Mouse (Mus musculus) forebrain, embryonic 13.5 days (tissue): ENCODE measurements around the gene Nsun3. TPM values are rescaled to one million over a fixed set of nuclear protein-coding genes. Genes with fewer than 3 reads are reported as not detected.
A peak's percentile ranks its signal among the peaks of the same experiment; 100 is the strongest.
"Not testable (repeated sequence)": the region's sequence is repeated elsewhere in the genome, so short reads cannot be mapped to it uniquely, and the experiment has no call there.

Experiments
- ATAC-seq: fragments of 200-750 bp; cut with Nextera tagmentation; 2 replicates; pipeline ENCODE4 v1.8.0; 2017
- H3K27ac ChIP-seq: fragments of 300-500 bp; sonication (generic); 2 replicates; pipeline ENCODE4 v1.5.1; 2015; ENCODE audit warnings: inconsistent platforms, mild to moderate bottlenecking, moderate library complexity
- H3K27me3 ChIP-seq: fragments of 300-500 bp; sonication (generic); 2 replicates; pipeline ENCODE4 v1.6.1; 2015; ENCODE audit warnings: mild to moderate bottlenecking, inconsistent platforms
- H3K36me3 ChIP-seq: fragments of 300-500 bp; sonication (generic); 2 replicates; pipeline ENCODE4 v1.6.1; 2015; ENCODE audit warnings: mild to moderate bottlenecking, inconsistent platforms; ENCODE audit not compliant: poor library complexity, severe bottlenecking
- H3K4me1 ChIP-seq: fragments of 300-500 bp; sonication (generic); 2 replicates; pipeline ENCODE4 v1.6.1; 2015; ENCODE audit warnings: inconsistent platforms
- H3K4me2 ChIP-seq: fragments of 300-500 bp; sonication (generic); 2 replicates; pipeline ENCODE4 v1.6.1; 2015; ENCODE audit warnings: inconsistent platforms, mild to moderate bottlenecking, moderate library complexity
- H3K4me3 ChIP-seq: fragments of 300-500 bp; sonication (generic); 2 replicates; pipeline ENCODE4 v1.5.1; 2015; ENCODE audit warnings: mild to moderate bottlenecking, inconsistent platforms
- H3K9ac ChIP-seq: fragments of 300-500 bp; sonication (generic); 2 replicates; pipeline ENCODE4 v1.6.1; 2015; ENCODE audit warnings: mild to moderate bottlenecking, inconsistent platforms
- H3K9me3 ChIP-seq: fragments of 300-500 bp; sonication (generic); replicated peaks from 2 replicates; pipeline ENCODE4 v1.6.1; 2016; ENCODE audit warnings: inconsistent platforms
- WGBS: fragments of 180-500 bp; shearing (Covaris S2); methylation state at CpG from one replicate; pipeline ENCODE4 v1.1.7; 2015; 5-methylcytosine and 5-hydroxymethylcytosine counted together
- microRNA-seq: library from miRNA; unstranded; fragments of <30 nt; microRNA quantifications from one replicate; pipeline ENCODE4, GENCODE M21; 2016
- polyA plus RNA-seq: library from polyadenylated mRNA; unstranded; fragments of >200 nt; fragmentation: Nextera tagmentation; extraction: Ambion mirVana; gene quantifications from 2 replicates; pipeline ENCODE4 v1.2.1, GENCODE M21; 2015

Gene Nsun3
- polyA plus RNA-seq, 1 experiment from 2014 or later = 10.4 TPM

- 89% methylated on average over 1 of the region's 1 CpGs for WGBS
- ATAC-seq = no peak
Measured at GRCm38 (mm10) chr16:62734359-62734758, 52.3 kb downstream of the Nsun3 start.

GRCm38 (mm10) chr16:62730291-62730690, 56.3 kb downstream of the Nsun3 start:
- no peaks in the 10 kb centered on the region for H3K4me1 ChIP-seq
- H3K27me3 ChIP-seq = no peaks in the 10 kb centered on the region
- ATAC-seq = no peak
- H3K4me3 ChIP-seq = no peak overlapping the region
- H3K9me3 ChIP-seq = 0 out of 2 replicates have a peak, but pooled peaks cover 3% of the 10 kb centered on the region
- no peak overlapping the region for H3K9ac ChIP-seq
- 0 out of 2 replicates have a peak, but pooled peaks cover 6% of the 10 kb centered on the region for H3K36me3 ChIP-seq
- 80% methylated on average over 4 of the region's 4 CpGs for WGBS
- H3K27ac ChIP-seq = no peak overlapping the region
- no peak overlapping the region for H3K4me2 ChIP-seq

More at GRCm38 (mm10) chr16:62734359-62734758, 52.3 kb downstream of the Nsun3 start:
- no peak overlapping the region for H3K9ac ChIP-seq
- no peaks in the 10 kb centered on the region for H3K27me3 ChIP-seq
- no peak overlapping the region for H3K4me2 ChIP-seq
- H3K4me1 ChIP-seq = no peaks in the 10 kb centered on the region
- no peak overlapping the region for H3K27ac ChIP-seq
- no peaks in the 10 kb centered on the region for H3K9me3 ChIP-seq
- 0 out of 2 replicates have a peak, but pooled peaks cover 6% of the 10 kb centered on the region for H3K36me3 ChIP-seq
- no peak overlapping the region for H3K4me3 ChIP-seq

GRCm38 (mm10) chr16:62729846-62730245, 56.8 kb downstream of the Nsun3 start:
- H3K4me1 ChIP-seq = no peaks in the 10 kb centered on the region
- H3K9ac ChIP-seq = no peak overlapping the region
- no peak overlapping the region for H3K4me3 ChIP-seq
- H3K4me2 ChIP-seq = no peak overlapping the region
- no peak for ATAC-seq
- H3K27ac ChIP-seq = no peak overlapping the region
- H3K27me3 ChIP-seq = no peaks in the 10 kb centered on the region
- WGBS = 81% methylated on average over 3 of the region's 3 CpGs
- H3K9me3 ChIP-seq = 0 out of 2 replicates have a peak, but pooled peaks cover 3% of the 10 kb centered on the region
- H3K36me3 ChIP-seq = 0 out of 2 replicates have a peak, but pooled peaks cover 6% of the 10 kb centered on the region

GRCm38 (mm10) chr16:62718255-62718654, 68.4 kb downstream of the Nsun3 start:
- not testable (repeated sequence) for H3K9ac ChIP-seq, H3K27me3 ChIP-seq, H3K4me3 ChIP-seq, H3K27ac ChIP-seq, H3K9me3 ChIP-seq, H3K4me2 ChIP-seq, H3K36me3 ChIP-seq, H3K4me1 ChIP-seq, ATAC-seq
- WGBS = 80% methylated on average over 9 of the region's 11 CpGs

GRCm38 (mm10) chr16:62690436-62690835, 96.2 kb downstream of the Nsun3 start:
- no peak overlapping the region for H3K9ac ChIP-seq
- no peak overlapping the region for H3K4me2 ChIP-seq
- WGBS = 58% methylated on average over 8 of the region's 8 CpGs
- peak; percentile 89 for ATAC-seq
- H3K9me3 ChIP-seq = no peaks in the 10 kb centered on the region
- no peak overlapping the region for H3K4me3 ChIP-seq
- H3K36me3 ChIP-seq = no peaks in the 10 kb centered on the region
- peaks cover 23% of the 10 kb centered on the region for H3K4me1 ChIP-seq
- H3K27me3 ChIP-seq = no peaks in the 10 kb centered on the region
- peak overlapping the region; percentile 20 for H3K27ac ChIP-seq

GRCm38 (mm10) chr16:62686073-62686472, 100.5 kb downstream of the Nsun3 start:
- no peaks in the 10 kb centered on the region for H3K36me3 ChIP-seq
- H3K4me1 ChIP-seq = peaks cover 19% of the 10 kb centered on the region
- H3K9me3 ChIP-seq = no peaks in the 10 kb centered on the region
- no peaks in the 10 kb centered on the region for H3K27me3 ChIP-seq
- H3K27ac ChIP-seq = peak overlapping the region; percentile 10; the same call in 1 of the 2 replicates
- peak; percentile 73 for ATAC-seq
- no peak overlapping the region for H3K4me2 ChIP-seq
- WGBS = 29% methylated on average over 2 of the region's 2 CpGs
- H3K4me3 ChIP-seq = no peak overlapping the region
- no peak overlapping the region for H3K9ac ChIP-seq

- H3K4me3 ChIP-seq = no peak overlapping the region
- H3K27ac ChIP-seq = peak overlapping the region; percentile 10; the same call in 1 of the 2 replicates
- 71% methylated on average over 4 of the region's 4 CpGs for WGBS
- no peaks in the 10 kb centered on the region for H3K36me3 ChIP-seq
- H3K27me3 ChIP-seq = no peaks in the 10 kb centered on the region
- no peak for ATAC-seq
- no peak overlapping the region for H3K4me2 ChIP-seq
- H3K4me1 ChIP-seq = peaks cover 19% of the 10 kb centered on the region
- no peak overlapping the region for H3K9ac ChIP-seq
- no peaks in the 10 kb centered on the region for H3K9me3 ChIP-seq
Measured at GRCm38 (mm10) chr16:62685494-62685893, 101.1 kb downstream of the Nsun3 start.

Small RNAs within 50 kb of the gene (microRNA-seq; reads per million reads assigned to microRNA genes)
- gene Gm25986 = not detected

Other genes starting within 250 kb of the Nsun3 start
- 0.52 and 0.63 TPM in 2 replicates for gene Stx19, start 27.9 kb upstream of the Nsun3 start, polyA plus RNA-seq
- 19.0 and 19.5 TPM in 2 replicates for gene Arl13b, start 60.2 kb upstream of the Nsun3 start, polyA plus RNA-seq
- 7.7 and 8.6 TPM in 2 replicates for gene Pros1, start 67.5 kb upstream of the Nsun3 start, polyA plus RNA-seq